Mouse (Mus musculus): ENCODE results near the gene Ell2. TPM values are rescaled to one million over a fixed set of nuclear protein-coding genes. Genes with fewer than 3 reads are reported as not detected.
"Not testable (repeated sequence)": the region's sequence is repeated elsewhere in the genome, so short reads cannot be mapped to it uniquely, and the experiment has no call there.

Ell2 gene
- total RNA-seq (2021): 10 to 100 TPM; 31.2 to 35.5 TPM
- long read RNA-seq, experiment 1, full-length matches to known transcripts: 6 of 10 reads
- long read RNA-seq, experiment 1, partial matches to known transcripts: 1 of 10 reads
- long read RNA-seq, experiment 1, other reads (novel, unspliced or antisense): 3 of 10 reads
- long read RNA-seq, experiment 2, full-length matches to known transcripts: 7 of 12 reads
- long read RNA-seq, experiment 2, partial matches to known transcripts: 3 of 12 reads
- long read RNA-seq, experiment 2, other reads (novel, unspliced or antisense): 2 of 12 reads

DNA sequence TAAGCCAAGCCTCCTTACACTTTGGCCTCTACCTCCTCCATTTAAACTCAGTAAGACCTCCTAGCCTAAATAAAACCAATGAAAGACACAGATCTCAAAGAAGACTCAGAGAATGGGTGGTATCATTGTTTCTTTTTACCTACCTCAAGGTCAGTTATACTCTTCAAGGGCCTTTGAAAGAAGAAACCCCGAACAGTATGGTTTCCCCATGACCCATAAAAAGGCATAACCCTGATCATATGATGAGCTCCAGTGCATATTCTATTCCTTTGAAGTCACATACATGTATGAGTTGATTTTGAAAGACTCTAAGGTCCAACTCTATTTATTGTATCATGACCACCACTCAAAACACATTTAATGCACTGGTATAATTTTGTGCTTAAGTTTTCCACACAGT lies at the start of gene Ell2:
Ell2 (plus strand) TSS at position 301 of the 400 bp plus-strand sequence.
- H3K4me3 ChIP-seq: peak within 1 kb of the TSS; percentile 66
- TF ChIP-seq CTCF (conservative IDR thresholded peaks at IDR 0.05): no peak
- no peak for DNase-seq (ENCODE audit: low spot score in 2 of 2)
- peak within 1 kb of the TSS; percentile 87 for H3K27ac ChIP-seq

DNA sequence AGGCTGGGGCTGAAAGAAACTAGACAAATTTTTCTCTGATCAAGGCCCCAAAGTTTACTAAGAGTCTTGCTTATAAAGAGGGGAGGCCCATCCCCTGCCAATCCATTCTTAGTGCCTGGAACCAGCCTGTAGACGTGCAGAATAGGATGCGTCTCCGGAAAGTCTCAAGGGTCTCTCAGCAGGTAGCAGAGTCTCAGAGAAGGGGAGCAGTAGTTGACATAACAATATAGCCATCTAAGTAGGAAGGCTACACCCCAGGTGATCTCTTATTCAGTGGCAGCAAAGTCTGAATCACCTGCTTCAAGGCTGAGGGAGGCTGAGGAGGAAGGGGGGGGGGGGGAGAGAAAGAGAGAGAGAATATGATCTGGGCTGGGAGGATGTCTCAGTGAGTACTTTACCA lies 21.1 kb upstream of the Ell2 start:
- no peak overlapping the region for H3K4me3 ChIP-seq

DNA sequence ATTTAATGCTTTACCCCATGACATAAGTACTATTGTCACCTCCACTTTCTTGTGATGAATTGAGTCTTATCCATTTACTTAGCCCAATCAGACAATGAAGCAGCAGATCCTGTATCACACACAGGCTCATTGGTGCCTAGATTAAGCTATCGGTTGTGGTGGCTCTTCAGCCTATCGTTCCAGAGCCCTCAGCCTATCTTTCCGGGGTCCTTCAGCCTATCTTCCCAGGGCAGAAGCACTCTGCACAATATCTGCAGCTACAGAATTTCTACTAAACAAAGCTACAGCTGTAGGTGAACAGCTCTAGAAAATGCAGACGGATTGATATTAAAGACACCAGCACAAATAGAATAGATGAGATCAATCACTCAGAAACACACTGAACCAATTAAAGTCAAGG lies 19.6 kb upstream of the Ell2 start:
- no peak for DNase-seq (ENCODE audit: low spot score in 2 of 2)
- Histone ChIP-seq H3K4me3 (no peak overlapping the region), H3K27ac (no peak overlapping the region)
- TF ChIP-seq CTCF (conservative IDR thresholded peaks at IDR 0.05): no peak

More for the DNA sequence above, 21.1 kb upstream of the Ell2 start:
- no peak overlapping the region for H3K27ac ChIP-seq
- DNase-seq (ENCODE audit: low spot score in 2 of 2): no peak
- no peak for TF ChIP-seq CTCF (conservative IDR thresholded peaks at IDR 0.05)

DNA sequence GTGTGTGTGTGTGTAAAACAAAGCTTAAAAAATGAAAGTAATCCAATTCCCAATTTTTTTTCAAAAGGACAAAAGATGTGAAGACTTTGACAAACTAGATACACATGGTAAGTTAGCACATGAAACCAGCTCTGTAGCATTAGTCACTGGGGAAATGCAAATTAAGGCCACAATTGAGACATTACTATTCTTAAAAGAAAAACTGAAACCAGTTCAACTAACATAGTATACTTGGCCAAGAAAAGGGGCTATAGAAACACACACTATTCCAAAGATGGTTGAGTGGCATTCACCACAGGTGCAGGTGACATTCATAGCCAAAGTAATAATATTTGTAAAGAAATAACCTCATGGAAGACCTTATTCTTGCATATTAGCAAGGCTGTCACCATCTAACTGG lies 14.9 kb upstream of the Ell2 start:
- H3K27ac ChIP-seq: no peak overlapping the region
- no peak overlapping the region for H3K4me3 ChIP-seq
- no peak for DNase-seq (ENCODE audit: low spot score in 2 of 2)
- TF ChIP-seq CTCF (conservative IDR thresholded peaks at IDR 0.05): no peak

DNA sequence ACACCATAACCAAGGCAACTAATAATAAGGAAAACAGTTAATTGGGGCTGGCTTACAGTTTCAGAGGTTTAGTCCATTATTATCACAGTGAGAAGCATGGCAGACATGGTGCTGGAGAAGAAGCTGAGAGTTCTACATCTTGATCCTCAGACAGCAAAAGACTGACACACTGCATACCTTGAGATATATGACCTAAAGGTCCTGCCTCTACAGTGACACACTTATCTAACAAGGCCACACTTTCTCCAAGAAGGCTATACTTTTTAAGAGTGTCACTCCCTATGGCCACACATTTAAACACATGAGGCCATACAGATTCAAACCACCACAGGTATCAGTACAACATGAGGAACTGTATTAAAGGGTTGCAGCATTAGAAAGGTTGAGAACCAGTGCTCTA lies 13.5 kb upstream of the Ell2 start:
- H3K27ac ChIP-seq: no peak overlapping the region
- H3K4me3 ChIP-seq: no peak overlapping the region
- no peak for DNase-seq (ENCODE audit: low spot score in 2 of 2)
- no peak for TF ChIP-seq CTCF (conservative IDR thresholded peaks at IDR 0.05)

DNA sequence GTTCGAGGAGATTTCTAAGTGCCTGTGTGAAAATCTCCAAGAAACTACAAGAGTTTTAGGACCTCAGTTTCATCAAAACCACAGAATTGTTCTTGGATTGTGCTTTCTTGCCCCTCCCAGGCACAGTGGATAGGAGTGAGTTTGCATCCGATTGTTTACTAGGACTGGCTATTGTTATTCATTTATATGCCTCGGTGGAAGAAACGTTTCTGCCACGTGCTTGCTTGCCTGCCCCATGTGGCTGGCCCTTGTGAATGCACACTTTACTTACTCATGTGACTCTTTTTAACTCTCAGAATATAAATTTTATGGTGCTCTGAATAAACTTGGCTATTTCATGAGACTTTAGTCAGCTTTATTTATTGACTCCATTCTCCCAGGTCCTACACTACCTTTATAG lies 3.7 kb upstream of the Ell2 start:
- no peak for DNase-seq (ENCODE audit: low spot score in 2 of 2)
- Histone ChIP-seq H3K27ac (no peak overlapping the region), H3K4me3 (no peak overlapping the region)
- TF ChIP-seq CTCF (conservative IDR thresholded peaks at IDR 0.05): no peak

DNA sequence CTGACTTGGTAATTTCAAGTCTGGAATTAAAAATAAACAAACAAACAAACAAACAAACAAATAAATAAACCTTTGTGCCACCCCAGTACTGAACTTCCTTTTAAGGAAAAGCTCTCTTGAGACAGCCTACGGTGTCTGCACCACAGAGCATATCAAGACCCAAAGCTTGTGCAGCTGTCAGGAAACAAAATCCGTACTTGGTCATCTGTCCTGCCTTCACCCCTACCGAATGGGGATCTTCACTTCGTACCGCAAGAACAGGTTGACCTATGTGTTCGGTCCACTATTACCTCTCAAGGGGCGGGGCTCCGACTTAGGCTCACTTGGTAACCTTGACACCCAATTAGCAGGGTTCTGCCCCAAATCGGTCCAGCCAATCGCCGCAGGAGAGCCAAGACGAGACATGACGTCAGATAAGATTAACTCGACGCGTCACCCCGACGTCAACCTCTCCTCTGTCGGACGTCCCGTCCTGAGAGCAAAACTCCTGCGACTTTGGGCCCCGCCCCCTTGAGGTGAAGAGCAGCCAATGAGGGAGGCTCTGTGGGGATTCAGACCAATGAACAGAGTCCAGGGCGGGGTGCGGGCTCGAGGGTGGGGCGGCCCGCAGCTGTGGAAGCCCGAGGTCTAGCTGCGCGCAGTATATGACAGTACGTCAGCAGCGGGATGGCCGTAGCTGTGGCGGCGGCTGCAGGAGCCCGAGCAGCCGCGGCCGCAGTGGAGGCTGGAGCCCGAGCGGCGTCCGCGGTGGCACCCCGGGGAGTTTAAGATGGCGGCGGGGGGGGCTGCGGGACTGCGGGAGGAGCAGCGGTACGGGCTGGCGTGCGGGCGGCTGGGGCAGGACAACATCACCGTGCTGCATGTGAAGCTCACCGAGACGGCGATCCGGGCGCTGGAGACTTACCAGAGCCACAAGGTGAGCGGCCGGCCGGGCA lies 592 bp downstream of the Ell2 start:
- peak; percentile 85 to 89 for DNase-seq (ENCODE audit: low spot score in 2 of 2)
- peak overlapping the region; percentile 87 for H3K27ac ChIP-seq
- peak overlapping the region; percentile 66 for H3K4me3 ChIP-seq
- peak; percentile 37 for TF ChIP-seq CTCF (conservative IDR thresholded peaks at IDR 0.05)

DNA sequence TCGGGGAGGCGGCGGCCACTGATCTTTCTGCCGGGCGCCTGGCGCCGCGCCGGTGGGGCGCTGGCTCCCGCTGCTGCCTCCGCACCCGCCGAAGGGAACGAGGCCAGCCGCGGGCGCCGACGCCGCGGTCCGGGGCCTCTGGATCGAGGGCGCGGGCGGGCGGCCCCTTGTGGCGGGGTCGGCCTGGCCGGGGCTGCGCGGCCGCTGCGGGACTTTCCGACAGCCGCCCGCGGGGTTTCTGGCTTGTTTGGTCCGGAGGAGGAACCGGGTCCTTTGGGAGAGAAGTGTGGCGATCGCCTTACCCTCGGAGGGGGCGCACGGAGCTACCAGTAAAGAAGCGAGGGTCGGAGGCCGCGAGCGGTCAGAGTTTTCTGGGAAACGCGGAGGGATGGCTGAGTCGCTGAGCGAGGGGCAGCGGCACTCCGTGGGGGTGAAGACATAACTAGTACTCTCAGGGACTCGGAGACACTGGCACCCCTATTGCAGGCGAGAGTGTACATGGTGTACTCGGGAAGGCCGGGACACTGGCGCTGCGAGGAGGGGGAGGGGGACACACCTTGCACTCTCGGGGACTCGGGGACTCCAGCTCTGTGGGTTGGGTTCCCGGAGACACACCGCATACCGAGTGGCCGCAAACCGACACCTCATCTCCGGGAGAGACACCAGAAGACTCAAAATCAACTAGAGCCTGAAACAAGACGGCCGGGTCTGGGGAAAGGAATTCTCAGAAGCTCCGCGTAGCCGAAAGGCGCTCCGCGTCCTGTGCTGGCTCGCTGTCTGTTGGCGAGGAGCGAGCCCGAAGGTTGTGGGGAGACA lies 1.5 kb downstream of the Ell2 start:
- peak; percentile 16 to 24 for DNase-seq (ENCODE audit: low spot score in 2 of 2)

DNA sequence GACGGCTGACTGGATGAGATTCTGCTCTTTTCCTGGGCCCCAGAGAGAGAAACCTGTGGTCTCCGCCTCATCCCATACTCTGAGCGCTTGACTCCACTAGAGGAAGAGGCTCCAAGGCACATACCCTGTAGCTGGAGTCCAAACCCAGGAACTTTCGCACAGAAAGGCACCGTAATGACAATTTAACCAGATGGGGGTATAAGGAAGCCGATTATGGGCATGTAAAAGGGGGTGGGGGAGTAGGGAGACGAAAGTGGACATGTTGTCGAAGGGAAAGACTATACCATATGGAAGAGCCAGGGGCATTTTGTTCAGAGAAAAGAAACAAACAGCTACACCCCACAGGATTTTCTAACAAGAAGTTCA lies 2.1 kb downstream of the Ell2 start:
- no peak for DNase-seq (ENCODE audit: low spot score in 2 of 2)
- TF ChIP-seq CTCF (conservative IDR thresholded peaks at IDR 0.05): no peak
- H3K4me3 ChIP-seq: peak overlapping the region; percentile 66
- peak overlapping the region; percentile 87 for H3K27ac ChIP-seq

More for the DNA sequence above, 1.5 kb downstream of the Ell2 start:
- H3K4me3 ChIP-seq: peak overlapping the region; percentile 66
- peak overlapping the region; percentile 87 for H3K27ac ChIP-seq
- TF ChIP-seq CTCF (conservative IDR thresholded peaks at IDR 0.05): peak; percentile 46

DNA sequence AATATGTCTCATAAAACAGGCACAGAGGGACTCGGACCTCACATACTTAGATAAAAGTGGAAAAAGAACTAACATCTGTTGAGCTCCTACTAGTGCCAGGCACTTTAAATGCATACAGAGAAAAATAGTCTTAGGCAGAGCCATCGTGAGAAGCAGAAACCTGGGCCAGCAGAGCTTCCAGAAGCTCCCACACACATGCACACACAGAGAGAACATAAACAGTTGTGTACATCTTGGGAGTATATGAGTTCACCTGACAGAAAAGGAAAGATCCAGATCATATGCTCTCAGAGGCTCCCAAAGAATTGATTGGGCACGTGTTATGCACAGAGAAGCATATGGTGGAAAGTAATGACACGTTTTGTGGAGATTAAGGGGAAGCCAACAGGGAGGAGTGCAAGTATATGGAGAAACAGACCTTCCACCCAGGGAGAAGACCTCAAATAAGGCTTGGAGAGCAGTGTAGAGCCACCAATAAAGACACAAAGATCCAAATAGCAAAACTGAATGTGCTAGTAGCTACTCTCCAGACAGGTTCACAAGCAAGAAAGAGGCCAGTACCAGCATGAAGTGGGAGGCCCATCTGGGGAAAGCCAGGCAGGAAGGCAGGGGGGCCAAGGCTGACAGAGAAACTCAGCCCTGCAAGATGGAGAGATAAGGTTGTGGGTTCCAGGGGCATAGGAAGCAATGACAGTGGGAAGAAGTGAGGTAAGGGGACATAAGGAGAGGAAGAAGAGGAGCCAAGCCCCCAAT lies 2.6 kb downstream of the Ell2 start:
- peak overlapping the region; percentile 87; the same call in 1 of the 2 replicates for H3K27ac ChIP-seq
- DNase-seq (ENCODE audit: low spot score in 2 of 2): no peak
- H3K4me3 ChIP-seq: peak overlapping the region; percentile 66
- TF ChIP-seq CTCF (conservative IDR thresholded peaks at IDR 0.05): no peak

DNA sequence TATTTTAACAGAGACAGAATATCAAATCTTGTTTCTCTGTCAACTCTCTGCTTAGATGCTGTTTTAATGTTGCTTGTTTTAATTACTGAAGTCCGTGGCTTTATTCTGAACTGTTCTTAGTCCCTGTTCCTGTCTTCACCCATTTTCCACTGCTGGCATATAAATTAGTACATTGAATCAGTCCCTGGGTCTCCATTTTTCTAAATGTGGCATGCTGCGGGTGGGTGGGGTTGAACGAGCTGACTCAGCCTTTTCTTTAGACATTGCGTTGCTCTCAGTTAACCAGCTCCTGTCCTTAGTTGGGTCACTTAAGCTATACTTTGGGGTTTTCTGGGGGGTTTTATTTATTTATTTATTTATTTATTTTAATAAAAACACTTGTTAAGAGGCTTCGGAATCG lies 3.6 kb downstream of the Ell2 start:
- TF ChIP-seq CTCF (conservative IDR thresholded peaks at IDR 0.05): no peak
- 0 out of 2 replicates have a peak overlapping the region, but pooled peaks have one; percentile 87 for H3K27ac ChIP-seq
- no peak for DNase-seq (ENCODE audit: low spot score in 2 of 2)
- H3K4me3 ChIP-seq: peak overlapping the region; percentile 6; the same call in 1 of the 2 replicates

DNA sequence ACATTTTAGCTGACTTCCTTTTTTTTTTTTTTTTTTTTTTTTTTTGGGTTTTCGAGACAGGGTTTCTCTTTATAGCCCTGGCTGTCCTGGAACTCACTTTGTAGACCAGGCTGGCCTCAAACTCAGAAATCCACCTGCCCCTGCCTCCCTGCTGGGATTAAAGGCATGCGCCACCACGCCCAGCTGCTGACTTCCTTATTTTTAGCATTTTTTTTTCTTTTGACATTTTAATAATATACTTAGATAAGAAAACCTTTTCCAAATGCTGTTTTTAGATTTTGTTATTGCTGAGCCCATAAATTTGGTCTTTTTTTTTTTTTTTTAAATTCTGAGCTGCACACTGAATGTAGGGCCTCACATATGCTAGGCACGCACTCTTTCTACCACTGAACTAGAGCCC lies 5.0 kb downstream of the Ell2 start:
- H3K27ac ChIP-seq; H3K4me3 ChIP-seq; DNase-seq (ENCODE audit: low spot score in 2 of 2): not testable (repeated sequence)

DNA sequence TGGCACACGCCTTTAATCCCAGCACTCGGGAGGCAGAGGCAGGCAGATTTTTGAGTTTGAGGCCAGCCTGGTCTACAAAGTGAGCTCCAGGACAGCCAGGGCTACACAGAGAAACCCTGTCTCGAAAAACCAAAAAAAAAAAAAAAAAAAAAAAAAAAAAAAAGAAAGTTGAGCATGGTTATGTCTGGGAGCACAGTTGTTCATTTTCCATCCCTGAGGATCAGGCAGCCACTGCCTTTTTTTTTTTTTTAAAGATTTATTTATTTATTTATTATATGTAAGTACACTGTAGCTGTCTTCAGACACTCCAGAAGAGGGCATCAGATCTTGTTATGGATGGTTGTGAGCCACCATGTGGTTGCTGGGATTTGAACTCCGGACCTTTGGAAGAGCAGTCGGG lies 6.0 kb downstream of the Ell2 start:
- H3K4me3 ChIP-seq; H3K27ac ChIP-seq; DNase-seq (ENCODE audit: low spot score in 2 of 2): not testable (repeated sequence)
